Mouse (Mus musculus) embryo, embryonic 9.5 days (tissue): ENCODE data around the gene Lpp.

ENCODE experiments used
- DNase-seq: peaks from one replicate; pipeline ENCODE4 v3.0.0-alpha.2; 2017; ENCODE audit errors: extremely low spot score

Gene Lpp

GRCm38 (mm10) chr16:24919349-24920012 is 526.2 kb downstream of the Lpp start:
- DNase-seq = no peak

GRCm38 (mm10) chr16:24930070-24930469 is 536.8 kb downstream of the Lpp start:
- no peak for DNase-seq

GRCm38 (mm10) chr16:24930621-24931020 is 537.3 kb downstream of the Lpp start:
- no peak for DNase-seq

GRCm38 (mm10) chr16:24932816-24933215 is 539.5 kb downstream of the Lpp start:
- DNase-seq = no peak

- no peak for DNase-seq
Observed at GRCm38 (mm10) chr16:24933691-24934090, 540.4 kb downstream of the Lpp start.

- DNase-seq = no peak
Observed at GRCm38 (mm10) chr16:24941306-24942160, 548.2 kb downstream of the Lpp start.

GRCm38 (mm10) chr16:24943486-24944261 is 550.4 kb downstream of the Lpp start:
- DNase-seq = no peak

- DNase-seq = no peak
Observed at GRCm38 (mm10) chr16:24946356-24946755, 553.0 kb downstream of the Lpp start.

GRCm38 (mm10) chr16:24947485-24947884 is 554.2 kb downstream of the Lpp start:
- DNase-seq = no peak

- DNase-seq = no peak
Observed at GRCm38 (mm10) chr16:24948091-24948690, 554.9 kb downstream of the Lpp start.

GRCm38 (mm10) chr16:24949265-24949664 is 556.0 kb downstream of the Lpp start:
- no peak for DNase-seq

- DNase-seq = no peak
Observed at GRCm38 (mm10) chr16:24950112-24950743, 556.9 kb downstream of the Lpp start.

GRCm38 (mm10) chr16:24951909-24952308 is 558.6 kb downstream of the Lpp start:
- no peak for DNase-seq

- no peak for DNase-seq
Observed at GRCm38 (mm10) chr16:24955054-24955453, 561.7 kb downstream of the Lpp start.

- no peak for DNase-seq
Observed at GRCm38 (mm10) chr16:24958661-24959060, 565.4 kb downstream of the Lpp start.

GRCm38 (mm10) chr16:24960901-24961806 is 567.8 kb downstream of the Lpp start:
- DNase-seq = no peak

GRCm38 (mm10) chr16:24964311-24964710 is 571.0 kb downstream of the Lpp start:
- DNase-seq = no peak

GRCm38 (mm10) chr16:24965091-24965490 is 571.8 kb downstream of the Lpp start:
- DNase-seq = no peak

- no peak for DNase-seq
Observed at GRCm38 (mm10) chr16:24966460-24966859, 573.2 kb downstream of the Lpp start.

- no peak for DNase-seq
Observed at GRCm38 (mm10) chr16:24973009-24973631, 579.8 kb downstream of the Lpp start.
